Mouse (Mus musculus) spleen, postnatal 10 days (tissue): Measurements from ENCODE around the gene Zyg11a.
"Not testable (repeated sequence)": the region's sequence is repeated elsewhere in the genome, so short reads cannot be mapped to it uniquely, and the experiment has no call there.

ENCODE experiments used
- DNase-seq, 2 experiments: peaks; one replicate each; pipeline ENCODE4 v3.0.0; 2021 to 2022; ENCODE audit warnings: low spot score in 2 of 2

Gene Zyg11a

GRCm38 (mm10) chr4:108217332-108218179 lies at the start of gene Zyg11a:
Zyg11a (minus strand) TSS chr4:108218048.
- peak in 1 of 2 experiments; percentile 18 for DNase-seq

- no peak for DNase-seq
Measured at GRCm38 (mm10) chr4:108265774-108266173, 47.9 kb upstream of the Zyg11a start.

GRCm38 (mm10) chr4:108253317-108253716 lies 35.5 kb upstream of the Zyg11a start:
- DNase-seq = peak in 1 of 2 experiments; percentile 20

GRCm38 (mm10) chr4:108250501-108250900 lies 32.7 kb upstream of the Zyg11a start:
- DNase-seq = no peak

GRCm38 (mm10) chr4:108249314-108249713 lies 31.5 kb upstream of the Zyg11a start:
- DNase-seq = no peak

GRCm38 (mm10) chr4:108233654-108234053 lies 15.8 kb upstream of the Zyg11a start:
- DNase-seq = no peak

GRCm38 (mm10) chr4:108225341-108225872 lies 7.6 kb upstream of the Zyg11a start:
- DNase-seq = no peak

GRCm38 (mm10) chr4:108222507-108222906 lies 4.7 kb upstream of the Zyg11a start:
- DNase-seq = no peak

- no peak for DNase-seq
Measured at GRCm38 (mm10) chr4:108219019-108219418, 1.2 kb upstream of the Zyg11a start.

GRCm38 (mm10) chr4:108213023-108213422 lies 4.8 kb downstream of the Zyg11a start:
- no peak for DNase-seq

GRCm38 (mm10) chr4:108204629-108205028 lies 13.2 kb downstream of the Zyg11a start:
- no peak for DNase-seq

- no peak for DNase-seq
Measured at GRCm38 (mm10) chr4:108199236-108199635, 18.6 kb downstream of the Zyg11a start.

GRCm38 (mm10) chr4:108196277-108196855 lies 21.5 kb downstream of the Zyg11a start:
- DNase-seq = no peak

GRCm38 (mm10) chr4:108192821-108193323 lies 25.0 kb downstream of the Zyg11a start:
- no peak for DNase-seq

- DNase-seq = no peak
Measured at GRCm38 (mm10) chr4:108182278-108182677, 35.6 kb downstream of the Zyg11a start.

- DNase-seq = no peak
Measured at GRCm38 (mm10) chr4:108168056-108168455, 49.8 kb downstream of the Zyg11a start.

- DNase-seq = no peak
Measured at GRCm38 (mm10) chr4:108166874-108167273, 51.0 kb downstream of the Zyg11a start.

GRCm38 (mm10) chr4:108165152-108165895 lies 52.5 kb downstream of the Zyg11a start, which contains the start of gene Echdc2:
Echdc2 (plus strand) TSS chr4:108165437.
- peak in 1 of 2 experiments; percentile 16 for DNase-seq

- no peak for DNase-seq
Measured at GRCm38 (mm10) chr4:108163291-108163690, 54.6 kb downstream of the Zyg11a start.

- no peak for DNase-seq
Measured at GRCm38 (mm10) chr4:108161936-108162335, 55.9 kb downstream of the Zyg11a start.

GRCm38 (mm10) chr4:108155141-108155540 lies 62.7 kb downstream of the Zyg11a start:
- DNase-seq = not testable (repeated sequence)

- not testable (repeated sequence) for DNase-seq
Measured at GRCm38 (mm10) chr4:108145554-108145953, 72.3 kb downstream of the Zyg11a start.
